Mouse (Mus musculus) lung, adult 2 months (tissue): ENCODE measurements around the gene Actr8. TPM values are rescaled to one million over a fixed set of nuclear protein-coding genes. Genes with fewer than 3 reads are reported as not detected.

Source experiments
- DNase-seq: peaks from one replicate; pipeline ENCODE4 v3.0.0; 2022
- H3K4me1 ChIP-seq: fragments of 200-500 bp; 2 replicates; pipeline ENCODE4 v1.6.1; 2011; ENCODE audit warnings: low read length; ENCODE audit not compliant: control insufficient read depth, insufficient read depth
- H3K4me3 ChIP-seq: fragments of 200-500 bp; replicated peaks from 2 replicates; pipeline ENCODE3; 2011; ENCODE audit warnings: low read depth, mild to moderate bottlenecking, control low read depth, low read length; ENCODE audit errors: extremely low read depth
- CTCF ChIP-seq: fragments of 200-500 bp; IDR thresholded peaks from 2 replicates; pipeline ENCODE4 v1.5.1; 2011; ENCODE audit warnings: mild to moderate bottlenecking, low read length, control low read depth; ENCODE audit not compliant: insufficient read depth
- POLR2A ChIP-seq: fragments of 200-500 bp; IDR thresholded peaks from 2 replicates; pipeline ENCODE4 v1.6.1; 2011; ENCODE audit warnings: low read depth, mild to moderate bottlenecking, control low read depth, low read length, borderline replicate concordance; ENCODE audit errors: extremely low read depth
- WGBS: fragments of 180-500 bp; shearing (Covaris S2); methylation state at CpG from one replicate; pipeline ENCODE4 v1.1.7; 2018; 5-methylcytosine and 5-hydroxymethylcytosine counted together
- polyA plus RNA-seq: library from polyadenylated mRNA; depleted of rRNA; stranded (reverse); fragments of >200 nt; gene quantifications from 2 replicates; pipeline ENCODE4 v1.2.3, GENCODE M21; 2012; rRNA removed

The Actr8 gene
- polyA plus RNA-seq, 1 experiment, result 24.6 TPM

DNA sequence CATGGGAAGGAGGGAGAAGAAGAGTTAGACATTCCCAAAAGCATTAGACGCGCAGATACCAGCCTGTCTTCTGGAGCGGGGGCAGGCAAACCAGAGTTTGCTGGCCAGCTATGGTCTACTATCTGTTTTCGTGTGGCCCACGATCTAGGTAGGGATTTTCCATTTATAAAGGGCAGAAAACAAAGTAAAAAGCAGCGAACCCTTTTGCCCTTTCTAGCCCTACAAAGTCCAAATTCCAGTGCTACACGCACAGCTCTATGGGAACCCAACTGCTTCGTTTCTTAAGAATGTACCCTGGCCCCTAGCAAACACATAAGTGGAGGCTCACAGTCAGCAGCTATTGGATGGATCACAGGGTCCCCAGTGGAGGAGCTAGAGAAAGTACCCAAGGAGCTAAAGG, 72.1 kb downstream of the Actr8 start:
- no peak for TF ChIP-seq POLR2A
- no peak for TF ChIP-seq CTCF
- DNase-seq, result no peak
- H3K4me1 ChIP-seq, result no peaks in the 10 kb centered on the region
- no peak overlapping the region for H3K4me3 ChIP-seq
- 85% methylated on average over 8 of the region's 8 CpGs for WGBS

DNA sequence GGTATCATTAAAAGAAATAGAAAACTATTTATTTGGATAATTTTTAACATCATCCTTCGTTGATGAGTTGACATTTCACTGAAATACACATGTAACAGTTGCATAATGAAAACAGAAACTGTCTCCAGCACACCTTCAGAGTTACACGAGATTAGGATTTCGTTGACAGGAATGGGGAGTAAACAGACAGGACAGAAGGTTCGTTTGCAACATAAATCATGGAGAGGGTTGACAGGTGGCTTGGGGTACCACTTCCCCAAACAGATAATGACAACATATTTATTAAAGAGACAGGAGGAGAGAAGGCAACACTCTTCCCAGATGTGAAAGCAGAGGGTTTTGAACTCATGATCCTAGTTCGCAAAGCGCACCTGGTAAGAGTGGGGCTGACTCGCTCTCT, 76.8 kb downstream of the Actr8 start:
- TF ChIP-seq POLR2A, result no peak
- no peak for TF ChIP-seq CTCF
- DNase-seq, result no peak
- WGBS, result 50% methylated on average over 7 of the region's 7 CpGs
- Histone ChIP-seq H3K4me3 (no peak overlapping the region), H3K4me1 (no peaks in the 10 kb centered on the region)

Other genes with a start within 250 kb of the Actr8 start
- 31.5 and 49.5 TPM in 2 replicates for gene Selenok, start 10.0 kb upstream of the Actr8 start, polyA plus RNA-seq
- 0.64 and 0.88 TPM in 2 replicates for gene Il17rb, start 30.6 kb downstream of the Actr8 start, polyA plus RNA-seq
- gene Chdh, start 30.7 kb downstream of the Actr8 start, polyA plus RNA-seq, result 2.1 and 2.2 TPM in 2 replicates